Mouse (Mus musculus) erythroblast, embryonic 14.5 days (primary cell): ENCODE data around the gene Tsfm.

Experiments
- GATA1 ChIP-seq: IDR thresholded peaks from 2 replicates; pipeline ENCODE4 v1.6.1; 2012; ENCODE audit warnings: low read length, inconsistent platforms, mixed read lengths
- TAL1 ChIP-seq: IDR thresholded peaks from 3 replicates; pipeline ENCODE4 v1.6.1; 2012; ENCODE audit warnings: low read length, inconsistent platforms, mixed read lengths

- TF ChIP-seq GATA1 = no peak
- no peak for TF ChIP-seq TAL1
Observed at GRCm38 (mm10) chr10:127049395-127050118, 18.9 kb upstream of the Tsfm start.
